Mouse (Mus musculus): Measurements from ENCODE around the gene Il10ra.

DNA sequence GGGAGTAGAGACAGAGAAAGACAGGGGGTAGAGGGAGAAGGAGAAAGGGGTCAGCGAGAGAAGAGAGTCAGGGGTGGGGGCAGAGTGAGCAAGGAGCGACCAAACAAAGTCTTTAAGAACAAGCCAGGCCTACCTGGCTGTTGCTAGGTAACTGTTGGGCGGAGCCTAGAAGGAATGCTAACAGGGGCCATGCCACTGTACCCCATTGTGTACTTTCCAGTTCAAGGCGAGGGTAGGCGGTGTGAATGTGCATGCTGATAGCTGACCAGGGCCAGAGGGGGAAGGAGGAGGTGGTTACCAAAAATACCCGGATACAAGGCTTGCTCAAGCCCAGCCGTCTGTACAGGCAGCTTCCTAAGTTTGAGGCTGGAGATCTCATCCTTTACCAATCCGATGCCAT, 32.8 kb upstream of the Il10ra start:
- TF ChIP-seq CTCF (IDR thresholded peaks at IDR 0.05; ENCODE audit: low read depth): no peak
- no peak for TF ChIP-seq EP300 (optimal IDR thresholded peaks at IDR 0.05)
